ENCODE assay signal across 12 mouse cellular contexts in genomic region chr14:103421305-103421822, GRCm38 (mm10).
DNase-seq lines count a peak whose midpoint lies in the region; ATAC-seq and TF ChIP-seq lines count a peak whose summit lies in the region.
"Had no signal": no experiment of that assay in that cellular context is flagged by ENCODE, and none has a peak within 500 bp of the region (broad histone marks: within the 10 kb centered on the region; RNA-seq: fewer than 3 reads in every experiment).

No protein-coding gene starts in this region.

- H3K4me3 ChIP-seq in forebrain, embryonic 14.5 days (ENCODE audit: low read depth, low read length): no peak overlapping the region
- no peak overlapping the region for H3K4me3 ChIP-seq in forebrain, embryonic 15.5 days
- no peak overlapping the region for H3K4me3 ChIP-seq in liver, adult 2 months (ENCODE audit: insufficient read depth, low read depth, low read length)
- H3K4me3 ChIP-seq in intestine, postnatal 0 days (ENCODE audit: low read depth, low read length): no peak overlapping the region
- peak overlapping the region; percentile 16 for H3K4me3 ChIP-seq in stomach, embryonic 16.5 days (replicated peaks; ENCODE audit: low read length)

- no peak overlapping the region for H3K4me2 ChIP-seq in forebrain, embryonic 14.5 days (ENCODE audit: low read length)
- H3K4me2 ChIP-seq in forebrain, embryonic 15.5 days (replicated peaks): no peak overlapping the region
- H3K4me2 ChIP-seq in intestine, postnatal 0 days (replicated peaks; ENCODE audit: low read depth): peak overlapping the region; percentile 40
- peak overlapping the region; percentile 49 for H3K4me2 ChIP-seq in stomach, embryonic 16.5 days (ENCODE audit: low read depth, low read length)

- peak; percentile 54 for DNase-seq in forebrain, embryonic 14.5 days (ENCODE audit: low spot score)
- DNase-seq in liver, adult 2 months (ENCODE audit: extremely low read depth, low read depth, low spot score): peak; percentile 3
- DNase-seq in liver: no peak
- DNase-seq in kidney, postnatal 10 days: no peak
- DNase-seq: cerebellum, adult 9-11 months; kidney, adult 18-20 months had no signal

- H3K9ac ChIP-seq in forebrain, embryonic 14.5 days (ENCODE audit: low read length): no peak overlapping the region
- H3K9ac ChIP-seq in forebrain, embryonic 15.5 days (replicated peaks): no peak overlapping the region
- no peak overlapping the region for H3K9ac ChIP-seq in liver, adult 2 months (ENCODE audit: low read depth, low read length)
- H3K9ac ChIP-seq in intestine, postnatal 0 days (ENCODE audit: low read depth, low read length): no peak overlapping the region
- H3K9ac ChIP-seq in stomach, embryonic 16.5 days (ENCODE audit: low read length): peak overlapping the region; percentile 54

- H3K4me1 ChIP-seq in forebrain, embryonic 14.5 days (ENCODE audit: control insufficient read depth, insufficient read depth, low read length): no peaks in the 10 kb centered on the region
- no peaks in the 10 kb centered on the region for H3K4me1 ChIP-seq in forebrain, embryonic 15.5 days
- no peaks in the 10 kb centered on the region for H3K4me1 ChIP-seq in liver, adult 2 months (ENCODE audit: control insufficient read depth, insufficient read depth, low read length)
- H3K4me1 ChIP-seq in intestine, postnatal 0 days (replicated peaks; ENCODE audit: control insufficient read depth, insufficient read depth, low read length): no peaks in the 10 kb centered on the region
- H3K4me1 ChIP-seq in stomach, embryonic 16.5 days (ENCODE audit: control insufficient read depth, insufficient read depth, low read length): 0 out of 2 replicates have a peak, but pooled peaks cover 3% of the 10 kb centered on the region

- H3K79me2 ChIP-seq in liver, adult 2 months (ENCODE audit: control insufficient read depth, insufficient read depth, low read length): no peaks in the 10 kb centered on the region

- H3K27me3 ChIP-seq in forebrain, embryonic 14.5 days (replicated peaks; ENCODE audit: control insufficient read depth, insufficient read depth, low read length): no peaks in the 10 kb centered on the region
- H3K27me3 ChIP-seq in forebrain, embryonic 15.5 days: no peaks in the 10 kb centered on the region
- H3K27me3 ChIP-seq in liver, adult 2 months (ENCODE audit: control insufficient read depth, insufficient read depth, low read length): no peaks in the 10 kb centered on the region
- no peaks in the 10 kb centered on the region for H3K27me3 ChIP-seq in intestine, postnatal 0 days (replicated peaks; ENCODE audit: control insufficient read depth, insufficient read depth, low read length)
- H3K27me3 ChIP-seq in stomach, embryonic 16.5 days (ENCODE audit: control insufficient read depth, insufficient read depth, low read length): no peaks in the 10 kb centered on the region

- 55% methylated on average over 10 of the region's 10 CpGs for WGBS in forebrain, embryonic 14.5 days
- 46% methylated on average over 10 of the region's 10 CpGs for WGBS in forebrain, embryonic 15.5 days
- WGBS in liver, adult 2 months: 80% methylated on average over 10 of the region's 10 CpGs
- 59% methylated on average over 10 of the region's 10 CpGs for WGBS in intestine, postnatal 0 days
- 46% methylated on average over 10 of the region's 10 CpGs for WGBS in stomach, embryonic 16.5 days

- H3K36me3 ChIP-seq in forebrain, embryonic 14.5 days (ENCODE audit: control insufficient read depth, insufficient read depth, low read length): no peaks in the 10 kb centered on the region
- H3K36me3 ChIP-seq in forebrain, embryonic 15.5 days: no peaks in the 10 kb centered on the region
- H3K36me3 ChIP-seq in liver, adult 2 months (ENCODE audit: control insufficient read depth, insufficient read depth, low read length): no peaks in the 10 kb centered on the region
- no peaks in the 10 kb centered on the region for H3K36me3 ChIP-seq in intestine, postnatal 0 days (ENCODE audit: control insufficient read depth, insufficient read depth)
- no peaks in the 10 kb centered on the region for H3K36me3 ChIP-seq in stomach, embryonic 16.5 days (ENCODE audit: control insufficient read depth, insufficient read depth, low read length)

- no peak for TF ChIP-seq CTCF in liver, adult 2 months (IDR thresholded peaks at IDR 0.05; ENCODE audit: low read depth, low read length)
- TF ChIP-seq CTCF in intestine, postnatal 0 days (IDR thresholded peaks at IDR 0.05; ENCODE audit: low read depth): no peak

- no peak overlapping the region for H3K27ac ChIP-seq in forebrain, embryonic 14.5 days (ENCODE audit: low read depth, low read length)
- no peak overlapping the region for H3K27ac ChIP-seq in forebrain, embryonic 15.5 days (replicated peaks)
- no peak overlapping the region for H3K27ac ChIP-seq in liver, adult 2 months (replicated peaks; ENCODE audit: insufficient read depth, low read depth, low read length)
- H3K27ac ChIP-seq in intestine, postnatal 0 days (ENCODE audit: low read depth, low read length): peak overlapping the region; percentile 63; the same call in 1 of the 2 replicates
- H3K27ac ChIP-seq in stomach, embryonic 16.5 days (ENCODE audit: low read length): peak overlapping the region; percentile 88

- ATAC-seq in forebrain, embryonic 14.5 days: peak; percentile 57; the same call in 1 of the 2 replicates
- no peak for ATAC-seq in forebrain, embryonic 15.5 days (replicated peaks)
- ATAC-seq in intestine, postnatal 0 days: no peak
- peak; percentile 71 for ATAC-seq in stomach, embryonic 16.5 days (ENCODE audit: insufficient read depth, low FRiP score)
- no peak for ATAC-seq in inflammation-experienced regulatory T-cells, adult 6 months
- ATAC-seq: activated CD4-positive, CD25-positive, alpha-beta regulatory T cell, adult 4 months; CD4-positive, CD25-positive, alpha-beta regulatory T cell, adult 4 months had no signal

- no peaks in the 10 kb centered on the region for H3K9me3 ChIP-seq in forebrain, embryonic 14.5 days (replicated peaks; ENCODE audit: control insufficient read depth, low read length)
- no peaks in the 10 kb centered on the region for H3K9me3 ChIP-seq in forebrain, embryonic 15.5 days
- no peaks in the 10 kb centered on the region for H3K9me3 ChIP-seq in intestine, postnatal 0 days (ENCODE audit: control insufficient read depth)
- no peaks in the 10 kb centered on the region for H3K9me3 ChIP-seq in stomach, embryonic 16.5 days (replicated peaks; ENCODE audit: control insufficient read depth, low read length)

- no peak for TF ChIP-seq POLR2A in liver, adult 2 months (IDR thresholded peaks at IDR 0.05; ENCODE audit: extremely low read depth, insufficient read depth, low read length)

Comparison
In these comparisons a context has a peak if more than half of its experiments do, and no peak if none do; other contexts are left out.
1. ATAC-seq: peak in forebrain, embryonic 14.5 days (single experiment) and stomach, embryonic 16.5 days (single experiment); none in forebrain, embryonic 15.5 days (single experiment), intestine, postnatal 0 days (single experiment) and inflammation-experienced regulatory T-cells, adult 6 months (single experiment).
2. DNase-seq: peak in forebrain, embryonic 14.5 days (single experiment) and liver, adult 2 months (single experiment); none in liver (single experiment) and kidney, postnatal 10 days (single experiment).
3. H3K27ac ChIP-seq: peak in intestine, postnatal 0 days (single experiment) and stomach, embryonic 16.5 days (single experiment); none in forebrain, embryonic 14.5 days (single experiment), forebrain, embryonic 15.5 days (single experiment) and liver, adult 2 months (single experiment).
4. H3K4me2 ChIP-seq: peak in intestine, postnatal 0 days (single experiment) and stomach, embryonic 16.5 days (single experiment); none in forebrain, embryonic 14.5 days (single experiment) and forebrain, embryonic 15.5 days (single experiment).